Mouse (Mus musculus): ENCODE measurements around the gene Vcl. TPM values are rescaled to one million over a fixed set of nuclear protein-coding genes. Genes with fewer than 3 reads are reported as not detected.

Gene Vcl
- polyA plus RNA-seq, 1 experiment, result 104 TPM

DNA sequence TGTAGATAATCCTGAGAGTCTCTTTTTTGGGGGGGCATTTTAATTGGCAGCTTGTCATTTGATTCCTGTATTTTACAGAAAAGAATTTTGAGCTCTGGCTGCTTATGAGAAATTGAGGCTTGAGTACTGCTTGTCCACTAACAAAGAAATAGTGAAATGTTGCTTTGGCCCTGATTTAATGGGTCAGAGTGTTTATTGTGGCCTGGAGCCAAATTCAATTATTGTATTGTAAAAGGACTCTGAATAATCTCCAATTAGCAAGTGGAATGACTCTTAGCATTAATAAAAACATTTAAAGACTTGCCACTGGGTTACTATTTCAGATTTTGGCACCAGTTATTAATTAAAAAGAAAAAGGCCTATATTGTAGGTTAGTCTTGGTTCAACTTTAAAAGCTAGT, 26.8 kb downstream of the Vcl start:
- H3K36me3 ChIP-seq (ENCODE audit: control insufficient read depth, insufficient read depth), result peaks cover 2% of the 10 kb centered on the region

DNA sequence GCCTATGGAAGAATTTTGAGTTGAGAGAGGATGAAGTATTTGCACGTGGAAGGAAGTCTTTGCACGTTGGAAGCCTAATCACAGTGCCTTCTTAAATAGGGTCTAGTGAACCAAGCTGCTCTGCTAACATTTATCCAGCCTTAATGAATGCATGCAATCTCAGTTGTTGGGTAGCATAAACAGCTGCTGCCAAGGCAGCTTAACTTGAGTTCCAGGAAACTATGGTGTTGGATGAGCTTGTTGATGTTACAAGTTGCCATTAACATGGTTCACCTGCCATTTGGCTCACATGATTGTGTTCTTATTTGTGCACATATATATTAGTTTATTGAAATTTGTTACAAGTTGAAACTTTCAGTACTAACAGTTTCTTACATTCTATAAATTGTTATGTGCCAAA, 29.8 kb downstream of the Vcl start:
- no peak overlapping the region for H3ac ChIP-seq (ENCODE audit: control insufficient read depth, insufficient read length)
- H3K36me3 ChIP-seq (ENCODE audit: control insufficient read depth, insufficient read depth), result peaks cover 8% of the 10 kb centered on the region
- H3K79me2 ChIP-seq (ENCODE audit: control insufficient read depth, insufficient read depth), result peaks cover 100% of the 10 kb centered on the region

More for the DNA sequence above, 26.8 kb downstream of the Vcl start:
- no peak overlapping the region for H3ac ChIP-seq (ENCODE audit: control insufficient read depth, insufficient read length)
- no peak overlapping the region for H3K4me2 ChIP-seq (ENCODE audit: low read depth)
- no peaks in the 10 kb centered on the region for H3K27me3 ChIP-seq (ENCODE audit: control insufficient read depth, insufficient read depth, insufficient read length)
- TF ChIP-seq MAX (IDR thresholded peaks at IDR 0.05; ENCODE audit: low read depth) (no peak), POLR2AphosphoS2 (IDR thresholded peaks at IDR 0.05; ENCODE audit: insufficient read length, low read depth) (no peak)
- H3K79me2 ChIP-seq (ENCODE audit: control insufficient read depth, insufficient read depth), result peaks cover 94% of the 10 kb centered on the region
- H3K4me3 ChIP-seq, result no peak overlapping the region

DNA sequence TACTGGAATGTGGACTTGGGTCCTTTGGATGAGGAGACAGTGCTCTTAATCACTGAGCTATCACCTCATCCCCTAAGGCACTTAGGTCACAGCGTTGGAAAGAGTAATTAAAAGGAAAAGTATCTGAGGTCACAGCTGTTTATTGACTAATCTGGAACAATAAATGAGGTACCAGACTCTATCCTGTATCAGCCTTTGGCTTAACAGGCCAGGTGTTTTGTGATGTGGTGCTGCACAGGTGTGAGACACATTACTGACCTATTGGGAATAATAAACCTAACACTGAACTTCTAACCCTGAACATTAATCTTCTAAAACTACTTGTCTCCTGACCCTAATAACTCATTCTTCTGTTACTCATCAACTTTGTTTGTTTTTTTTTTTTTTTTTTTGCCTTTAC, 33.3 kb downstream of the Vcl start:
- H3K36me3 ChIP-seq (ENCODE audit: control insufficient read depth, insufficient read depth), result peaks cover 8% of the 10 kb centered on the region

More for the DNA sequence above, 29.8 kb downstream of the Vcl start:
- TF ChIP-seq CEBPB (IDR thresholded peaks at IDR 0.05; ENCODE audit: insufficient read depth, poor library complexity, severe bottlenecking) (no peak), SRF (IDR thresholded peaks at IDR 0.05; ENCODE audit: control insufficient read depth, insufficient read length, low read depth) (no peak), MAX (IDR thresholded peaks at IDR 0.05; ENCODE audit: low read depth) (no peak), MYOD1 (IDR thresholded peaks at IDR 0.05; ENCODE audit: control insufficient read depth in 1 of 3, insufficient read length in 2 of 3, low read depth in 2 of 3) (no peak), TCF3 (IDR thresholded peaks at IDR 0.05; ENCODE audit: insufficient read length, low read depth) (no peak), USF1 (IDR thresholded peaks at IDR 0.05; ENCODE audit: low read depth) (no peak)
- Histone ChIP-seq H3K4me3 (no peak overlapping the region), H3K4me2 (ENCODE audit: low read depth) (no peak overlapping the region), H3K27me3 (ENCODE audit: control insufficient read depth, insufficient read depth, insufficient read length) (no peaks in the 10 kb centered on the region)

DNA sequence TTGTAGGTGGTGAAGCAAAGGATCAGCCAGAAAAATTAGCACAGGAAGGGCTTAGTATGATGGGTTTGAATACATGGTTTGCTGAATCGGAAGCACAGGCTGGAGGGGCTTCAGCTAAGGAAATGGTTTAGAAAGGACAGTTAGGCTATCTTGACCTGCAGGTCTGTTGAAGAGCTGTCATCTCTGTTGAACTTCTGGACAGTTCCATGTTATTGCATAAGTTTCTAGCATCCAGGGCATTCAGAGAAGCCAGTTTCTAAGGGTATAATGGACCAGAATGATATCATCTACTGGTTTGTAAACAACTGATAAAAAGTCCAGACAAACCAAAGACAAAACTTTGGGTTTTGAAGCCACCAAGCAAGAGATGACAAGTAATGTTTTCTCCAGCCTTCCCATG, 33.7 kb downstream of the Vcl start:
- H3K79me2 ChIP-seq (ENCODE audit: control insufficient read depth, insufficient read depth), result peaks cover 99% of the 10 kb centered on the region
- no peak overlapping the region for H3K4me3 ChIP-seq
- H3ac ChIP-seq (ENCODE audit: control insufficient read depth, insufficient read length), result no peak overlapping the region
- H3K4me2 ChIP-seq (ENCODE audit: low read depth), result no peak overlapping the region
- peaks cover 8% of the 10 kb centered on the region for H3K36me3 ChIP-seq (ENCODE audit: control insufficient read depth, insufficient read depth)
- no peaks in the 10 kb centered on the region for H3K27me3 ChIP-seq (ENCODE audit: control insufficient read depth, insufficient read depth, insufficient read length)
- TF ChIP-seq REST (IDR thresholded peaks at IDR 0.05; ENCODE audit: insufficient read depth, insufficient read length), result no peak
- TF ChIP-seq E2F4 (IDR thresholded peaks at IDR 0.05; ENCODE audit: insufficient read depth), result no peak
- no peak for TF ChIP-seq USF1 (IDR thresholded peaks at IDR 0.05; ENCODE audit: low read depth)
- TF ChIP-seq TCF12 (IDR thresholded peaks at IDR 0.05; ENCODE audit: insufficient read depth, poor library complexity, severe bottlenecking), result no peak
- TF ChIP-seq POLR2AphosphoS2 (IDR thresholded peaks at IDR 0.05; ENCODE audit: insufficient read length, low read depth), result no peak
- TF ChIP-seq MYOD1 (IDR thresholded peaks at IDR 0.05; ENCODE audit: control insufficient read depth in 1 of 3, insufficient read length in 2 of 3, low read depth in 2 of 3), result no peak
- TF ChIP-seq MYOG (IDR thresholded peaks at IDR 0.05; ENCODE audit: control insufficient read depth in 1 of 3, insufficient read depth in 1 of 3, insufficient read length in 2 of 3, low read depth in 2 of 3), result no peak
- TF ChIP-seq MAX (IDR thresholded peaks at IDR 0.05; ENCODE audit: low read depth), result no peak
- no peak for TF ChIP-seq CEBPB (IDR thresholded peaks at IDR 0.05; ENCODE audit: insufficient read depth, poor library complexity, severe bottlenecking)
- no peak for TF ChIP-seq POLR2A (IDR thresholded peaks at IDR 0.05; ENCODE audit: insufficient read length, low read depth)
- no peak for TF ChIP-seq SRF (IDR thresholded peaks at IDR 0.05; ENCODE audit: control insufficient read depth, insufficient read length, low read depth)
- no peak for TF ChIP-seq TCF3 (IDR thresholded peaks at IDR 0.05; ENCODE audit: insufficient read length, low read depth)

More for the DNA sequence above, 33.3 kb downstream of the Vcl start:
- peaks cover 100% of the 10 kb centered on the region for H3K79me2 ChIP-seq (ENCODE audit: control insufficient read depth, insufficient read depth)
- no peaks in the 10 kb centered on the region for H3K27me3 ChIP-seq (ENCODE audit: control insufficient read depth, insufficient read depth, insufficient read length)
- TF ChIP-seq MYOG (IDR thresholded peaks at IDR 0.05; ENCODE audit: control insufficient read depth in 1 of 3, insufficient read depth in 1 of 3, insufficient read length in 2 of 3, low read depth in 2 of 3) (no peak), REST (IDR thresholded peaks at IDR 0.05; ENCODE audit: insufficient read depth, insufficient read length) (no peak), CEBPB (IDR thresholded peaks at IDR 0.05; ENCODE audit: insufficient read depth, poor library complexity, severe bottlenecking) (no peak), POLR2A (IDR thresholded peaks at IDR 0.05; ENCODE audit: insufficient read length, low read depth) (no peak), TCF12 (IDR thresholded peaks at IDR 0.05; ENCODE audit: insufficient read depth, poor library complexity, severe bottlenecking) (no peak), E2F4 (IDR thresholded peaks at IDR 0.05; ENCODE audit: insufficient read depth) (no peak), MAX (IDR thresholded peaks at IDR 0.05; ENCODE audit: low read depth) (no peak), SRF (IDR thresholded peaks at IDR 0.05; ENCODE audit: control insufficient read depth, insufficient read length, low read depth) (no peak), TCF3 (IDR thresholded peaks at IDR 0.05; ENCODE audit: insufficient read length, low read depth) (no peak), POLR2AphosphoS2 (IDR thresholded peaks at IDR 0.05; ENCODE audit: insufficient read length, low read depth) (no peak)
- no peak overlapping the region for H3ac ChIP-seq (ENCODE audit: control insufficient read depth, insufficient read length)
- no peak overlapping the region for H3K4me2 ChIP-seq (ENCODE audit: low read depth)
- H3K4me3 ChIP-seq, result no peak overlapping the region

DNA sequence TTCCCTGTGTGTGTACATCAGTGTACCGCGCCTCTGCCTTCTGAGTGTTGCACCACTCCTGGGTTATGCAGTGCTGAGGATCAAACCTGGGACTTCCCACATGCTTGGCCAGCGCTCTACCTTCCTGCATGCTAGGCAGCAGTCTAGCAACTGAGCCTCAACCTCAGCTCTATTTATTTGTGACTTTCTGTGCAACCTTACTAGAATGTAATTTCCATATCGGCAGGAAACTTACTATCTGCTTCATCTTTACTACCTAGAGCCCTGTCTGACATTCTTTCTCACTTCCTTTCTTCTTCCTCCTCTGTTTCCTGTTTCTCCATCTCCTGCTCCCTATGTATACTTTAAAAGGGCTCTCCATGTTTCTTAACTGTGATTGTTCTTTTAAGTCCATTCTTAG, 34.7 kb downstream of the Vcl start:
- TF ChIP-seq POLR2A (IDR thresholded peaks at IDR 0.05; ENCODE audit: insufficient read length, low read depth) (no peak), USF1 (IDR thresholded peaks at IDR 0.05; ENCODE audit: low read depth) (no peak), E2F4 (IDR thresholded peaks at IDR 0.05; ENCODE audit: insufficient read depth) (no peak), TCF3 (IDR thresholded peaks at IDR 0.05; ENCODE audit: insufficient read length, low read depth) (no peak)
- H3K36me3 ChIP-seq (ENCODE audit: control insufficient read depth, insufficient read depth), result peaks cover 8% of the 10 kb centered on the region
- H3ac ChIP-seq (ENCODE audit: control insufficient read depth, insufficient read length), result no peak overlapping the region
- no peaks in the 10 kb centered on the region for H3K27me3 ChIP-seq (ENCODE audit: control insufficient read depth, insufficient read depth, insufficient read length)
- no peak overlapping the region for H3K4me2 ChIP-seq (ENCODE audit: low read depth)
- H3K79me2 ChIP-seq (ENCODE audit: control insufficient read depth, insufficient read depth), result peaks cover 99% of the 10 kb centered on the region
- H3K4me3 ChIP-seq, result no peak overlapping the region
